Mouse (Mus musculus) CH12.LX (cell line): ENCODE data around the gene Tex21. TPM values are rescaled to one million over a fixed set of nuclear protein-coding genes. Genes with fewer than 3 reads are reported as not detected.

ENCODE experiments used
- DNase-seq: peaks from one replicate; pipeline ENCODE4 v3.0.0-alpha.2; 2013; ENCODE audit errors: extremely low read depth
- H3K27ac ChIP-seq: 2 replicates; pipeline ENCODE4 v1.5.1; 2012; ENCODE audit warnings: low read depth, mild to moderate bottlenecking, control low read depth, moderate library complexity; ENCODE audit not compliant: insufficient read depth
- H3K27me3 ChIP-seq: replicated peaks from 2 replicates; pipeline ENCODE3; 2012; ENCODE audit warnings: inconsistent platforms
- H3K36me3 ChIP-seq, 2 experiments: replicated peaks in 1 of 2; 2 replicates each; pipeline versions ENCODE3 to v1.6.1; 2012; ENCODE audit warnings: inconsistent platforms in 1 of 2, low read length in 1 of 2, mild to moderate bottlenecking in 1 of 2, mixed read lengths in 1 of 2, moderate library complexity in 1 of 2; ENCODE audit not compliant: control insufficient read depth in 1 of 2, insufficient read depth in 1 of 2
- H3K4me1 ChIP-seq, 2 experiments: 2 replicates each; pipeline ENCODE4 v1.6.1; 2012; ENCODE audit warnings: inconsistent platforms in 1 of 2, moderate library complexity in 1 of 2; ENCODE audit not compliant: insufficient read depth in 2 of 2, control insufficient read depth in 1 of 2
- H3K4me2 ChIP-seq: 2 replicates; pipeline ENCODE4 v1.6.1; 2012; ENCODE audit warnings: low read depth, mild to moderate bottlenecking, control low read depth; ENCODE audit not compliant: poor library complexity, insufficient read depth, severe bottlenecking
- H3K4me3 ChIP-seq, 3 experiments: fragments of 150-350 bp in 1 of 3; sonication (generic) in 1 of 3; replicated peaks in 1 of 3; 2 replicates each; pipeline versions ENCODE3 to v1.5.1; 2011 to 2012; ENCODE audit warnings: low read depth in 2 of 3, low read length in 2 of 3, mild to moderate bottlenecking in 2 of 3, moderate library complexity in 2 of 3, control low read depth in 1 of 3, improper control_type of control experiment in 1 of 3, inconsistent platforms in 1 of 3, mixed read lengths in 1 of 3; ENCODE audit not compliant: poor library complexity in 1 of 3
- H3K79me2 ChIP-seq: replicated peaks from 2 replicates; pipeline ENCODE4 v1.6.1; 2012; ENCODE audit warnings: mild to moderate bottlenecking, moderate library complexity; ENCODE audit not compliant: control insufficient read depth, poor library complexity, insufficient read depth, severe bottlenecking; ENCODE audit errors: extremely low read depth
- H3K9ac ChIP-seq: 2 replicates; pipeline ENCODE4 v1.6.1; 2012; ENCODE audit warnings: low read depth, mild to moderate bottlenecking, control low read depth, moderate library complexity; ENCODE audit not compliant: insufficient read depth
- H3K9me3 ChIP-seq: replicated peaks from 2 replicates; pipeline ENCODE3; 2012; ENCODE audit warnings: low read length, inconsistent platforms, mixed read lengths
- BHLHE40 ChIP-seq: IDR thresholded peaks from 2 replicates; pipeline ENCODE4 v1.6.1; 2011; ENCODE audit warnings: mild to moderate bottlenecking, low read depth, low read length, improper control_type of control experiment
- CHD1 ChIP-seq: IDR thresholded peaks from 2 replicates; pipeline ENCODE4 v1.6.1; 2012; ENCODE audit warnings: low read depth, low read length, improper control_type of control experiment, inconsistent platforms
- CHD2 ChIP-seq: IDR thresholded peaks from 2 replicates; pipeline ENCODE4 v1.6.1; 2011; ENCODE audit warnings: low read length, improper control_type of control experiment
- CTCF ChIP-seq, 2 experiments: IDR thresholded peaks in 1 of 2; conservative IDR thresholded peaks in 1 of 2; 2 replicates each; pipeline ENCODE4 v1.5.1; 2011 to 2012; ENCODE audit warnings: low read depth in 2 of 2, low read length in 2 of 2, improper control_type of control experiment in 1 of 2, inconsistent platforms in 1 of 2, mild to moderate bottlenecking in 1 of 2, moderate library complexity in 1 of 2
- ELF1 ChIP-seq: IDR thresholded peaks from 2 replicates; pipeline ENCODE4 v1.6.1; 2014; ENCODE audit warnings: low read depth, mild to moderate bottlenecking, inconsistent platforms, low read length, improper control_type of control experiment
- EP300 ChIP-seq: IDR thresholded peaks from 2 replicates; pipeline ENCODE4 v1.6.1; 2011; ENCODE audit warnings: low read length, improper control_type of control experiment
- ETS1 ChIP-seq: conservative IDR thresholded peaks from 2 replicates; pipeline ENCODE4 v1.6.1; 2012; ENCODE audit warnings: low read depth, mild to moderate bottlenecking, inconsistent platforms, low read length, improper control_type of control experiment, moderate library complexity
- GABPA ChIP-seq: IDR thresholded peaks from 2 replicates; pipeline ENCODE4 v1.6.1; 2012; ENCODE audit warnings: low read depth, low read length, improper control_type of control experiment, inconsistent platforms; ENCODE audit not compliant: insufficient replicate concordance
- HCFC1 ChIP-seq: IDR thresholded peaks from 2 replicates; pipeline ENCODE4 v1.6.1; 2012; ENCODE audit warnings: low read depth, mild to moderate bottlenecking, inconsistent platforms, low read length, improper control_type of control experiment
- IRF4 ChIP-seq: IDR thresholded peaks from 2 replicates; pipeline ENCODE4 v1.6.1; 2014; ENCODE audit warnings: low read depth, mild to moderate bottlenecking, inconsistent platforms, low read length, improper control_type of control experiment
- JUN ChIP-seq: IDR thresholded peaks from 2 replicates; pipeline ENCODE4 v1.6.1; 2011; ENCODE audit warnings: low read depth, mild to moderate bottlenecking, low read length, improper control_type of control experiment, moderate library complexity; ENCODE audit not compliant: insufficient read depth
- KAT2A ChIP-seq: IDR thresholded peaks from 2 replicates; pipeline ENCODE4 v1.6.1; 2012; ENCODE audit warnings: low read length, improper control_type of control experiment, inconsistent platforms; ENCODE audit not compliant: insufficient replicate concordance
- MAFK ChIP-seq: IDR thresholded peaks from 2 replicates; pipeline ENCODE4 v1.6.1; 2011; ENCODE audit warnings: low read length, improper control_type of control experiment; ENCODE audit not compliant: insufficient replicate concordance
- MXI1 ChIP-seq: IDR thresholded peaks from 2 replicates; pipeline ENCODE4 v1.6.1; 2011; ENCODE audit warnings: mild to moderate bottlenecking, low read depth, low read length, improper control_type of control experiment
- NELFE ChIP-seq: IDR thresholded peaks from 2 replicates; pipeline ENCODE4 v1.6.1; 2011; ENCODE audit warnings: low read depth, low read length, improper control_type of control experiment
- NRF1 ChIP-seq: IDR thresholded peaks from 2 replicates; pipeline ENCODE4 v1.6.1; 2014; ENCODE audit warnings: low read depth, mild to moderate bottlenecking, inconsistent platforms, low read length, improper control_type of control experiment, moderate library complexity
- POLR2A ChIP-seq: IDR thresholded peaks from 2 replicates; pipeline ENCODE4 v1.6.1; 2011; ENCODE audit warnings: low read depth, mild to moderate bottlenecking, improper control_type of control experiment, low read length
- POLR2AphosphoS2 ChIP-seq: IDR thresholded peaks from 2 replicates; pipeline ENCODE4 v1.6.1; 2011; ENCODE audit warnings: low read depth, low read length, improper control_type of control experiment
- RCOR1 ChIP-seq: conservative IDR thresholded peaks from 2 replicates; pipeline ENCODE4 v1.6.1; 2012; ENCODE audit warnings: low read depth, mild to moderate bottlenecking, inconsistent platforms, low read length, improper control_type of control experiment
- SIN3A ChIP-seq: IDR thresholded peaks from 2 replicates; pipeline ENCODE4 v1.6.1; 2012; ENCODE audit warnings: low read length, improper control_type of control experiment, inconsistent platforms
- SMC3 ChIP-seq: IDR thresholded peaks from 2 replicates; pipeline ENCODE4 v1.6.1; 2011; ENCODE audit warnings: low read depth, low read length, improper control_type of control experiment
- TCF12 ChIP-seq: IDR thresholded peaks from 2 replicates; pipeline ENCODE4 v1.6.1; 2014; ENCODE audit warnings: low read depth, mild to moderate bottlenecking, inconsistent platforms, low read length, improper control_type of control experiment
- USF1 ChIP-seq: IDR thresholded peaks from 2 replicates; pipeline ENCODE4 v1.6.1; 2014; ENCODE audit warnings: low read depth, mild to moderate bottlenecking, inconsistent platforms, low read length, improper control_type of control experiment
- USF2 ChIP-seq: conservative IDR thresholded peaks from 2 replicates; pipeline ENCODE4 v1.6.1; 2011; ENCODE audit warnings: low read depth, low read length, improper control_type of control experiment
- ZC3H11A ChIP-seq: IDR thresholded peaks from 2 replicates; pipeline ENCODE4 v1.6.1; 2012; ENCODE audit warnings: low read depth, mild to moderate bottlenecking, inconsistent platforms, low read length, improper control_type of control experiment
- ZKSCAN1 ChIP-seq: IDR thresholded peaks from 2 replicates; pipeline ENCODE4 v1.6.1; 2012; ENCODE audit warnings: low read depth, inconsistent platforms, low read length, improper control_type of control experiment, borderline replicate concordance
- dilution Hi-C: fragments of 300-500 bp; cut with MboI; formaldehyde crosslinking; loops from 2 replicates; pipeline ENCODE4 v1.14.3; 2020; ENCODE audit warnings: low sequenced_read_pairs; ENCODE audit not compliant: extremely low pct_unique_long_range_greater_than_20kb, extremely low pct_ligation_motif_present
- in situ Hi-C: fragments of 300-500 bp; cut with MboI; formaldehyde crosslinking; loops from 3 replicates; pipeline ENCODE4 v1.14.3; 2019; ENCODE audit warnings: low sequenced_read_pairs, low pct_ligation_motif_present, low pct_unique_long_range_greater_than_20kb, mixed read lengths
- polyA plus RNA-seq: library from polyadenylated mRNA; unstranded; fragments of >175 nt; gene quantifications from 2 replicates; pipeline ENCODE4 v1.2.1, GENCODE M21; 2012; ENCODE audit warnings: low read depth; ENCODE audit not compliant: insufficient read length
- total RNA-seq, 2 experiments: library from RNA; depleted of rRNA; stranded (reverse); fragments of 300-350 nt in 1 of 2; fragments of >200 nt in 1 of 2; gene quantifications; 2 replicates each; pipeline ENCODE4 v1.2.3; 2012 to 2014

Gene Tex21
- total and polyA plus RNA-seq, 3 experiments, result 0.11 to 0.42 (median 0.29) TPM

- H3K27me3 ChIP-seq, result no peaks in the 10 kb centered on the region
- dilution Hi-C loops, result no loop called here
- no peak overlapping the region for H3K27ac ChIP-seq
- no peak for DNase-seq
- no peak overlapping the region for H3K9ac ChIP-seq
- TF ChIP-seq JUN (no peak), RCOR1 (no peak), USF1 (no peak), POLR2AphosphoS2 (no peak), ELF1 (no peak), SIN3A (no peak), MAFK (no peak), CTCF (conservative IDR thresholded peaks at IDR 0.05 in 1 of 2, IDR thresholded peaks at IDR 0.05 in 1 of 2; ENCODE audit: low read depth in 2 of 2, low read length in 2 of 2) (no peak), NRF1 (no peak), IRF4 (no peak), BHLHE40 (no peak), EP300 (no peak), ZKSCAN1 (no peak), CHD1 (no peak), USF2 (no peak)
- in situ Hi-C loops, result no loop called here
- no peaks in the 10 kb centered on the region for H3K79me2 ChIP-seq
- H3K4me3 ChIP-seq, result no peak overlapping the region
- H3K4me1 ChIP-seq, result peaks cover 3 to 12% of the 10 kb centered on the region in 2 experiments
- no peak overlapping the region for H3K4me2 ChIP-seq
- H3K9me3 ChIP-seq, result no peaks in the 10 kb centered on the region
- H3K36me3 ChIP-seq, result no peaks in the 10 kb centered on the region
Observed at GRCm38 (mm10) chr12:76216716-76217115, 29.8 kb downstream of the Tex21 start.

- Histone ChIP-seq H3K79me2 (no peaks in the 10 kb centered on the region), H3K9ac (peak overlapping the region; percentile 46; the same call in 1 of the 2 replicates)
- DNase-seq, result no peak
- TF ChIP-seq KAT2A (no peak), TCF12 (0 out of 2 replicates have a peak, but pooled peaks have one; percentile 33), SMC3 (no peak), NELFE (no peak), POLR2A (no peak), MXI1 (no peak), GABPA (no peak), CHD2 (peak; percentile 71; the same call in 1 of the 2 replicates), JUN (no peak), EP300 (peak; percentile 23; the same call in 1 of the 2 replicates), USF1 (no peak), HCFC1 (no peak; the same call in 1 of the 2 replicates), RCOR1 (0 out of 2 replicates have a peak, but pooled peaks have one; percentile 11), IRF4 (no peak), ETS1 (peak; percentile 22; the same call in 1 of the 2 replicates), POLR2AphosphoS2 (no peak), ZC3H11A (no peak)
- TF ChIP-seq, all 38 proteins: peak for 5
- Histone ChIP-seq H3K4me2 (peak overlapping the region; percentile 65; the same call in 1 of the 2 replicates), H3K27ac (no peak overlapping the region), H3K9me3 (no peaks in the 10 kb centered on the region), H3K4me3 (no peak overlapping the region), H3K27me3 (no peaks in the 10 kb centered on the region), H3K36me3 (no peaks in the 10 kb centered on the region), H3K4me1 (peaks cover 5 to 12% of the 10 kb centered on the region in 2 experiments)
- in situ Hi-C loops, result no loop called here
- dilution Hi-C loops, result no loop called here
Observed at GRCm38 (mm10) chr12:76215121-76215520, 31.4 kb downstream of the Tex21 start.
